In genomic region chr2:131952456-131952855, GRCm38 (mm10) we compare ENCODE assay signal across 11 mouse cellular contexts. TPM values are rescaled to one million over a fixed set of nuclear protein-coding genes. Genes with fewer than 3 reads are reported as not detected.
DNase-seq lines count a peak whose midpoint lies in the region; ATAC-seq and TF ChIP-seq lines count a peak whose summit lies in the region.
"Had no signal": no experiment of that assay in that cellular context is flagged by ENCODE, and none has a peak within 500 bp of the region (broad histone marks: within the 10 kb centered on the region; RNA-seq: fewer than 3 reads in every experiment).

No protein-coding gene starts in this region.

- H3K27me3 ChIP-seq in heart, embryonic 13.5 days (replicated peaks): peaks cover 42% of the 10 kb centered on the region
- H3K27me3 ChIP-seq in midbrain, embryonic 11.5 days (ENCODE audit: control insufficient read depth, insufficient read depth, low read length): peaks cover 16% of the 10 kb centered on the region
- H3K27me3 ChIP-seq in midbrain, embryonic 15.5 days (replicated peaks): peaks cover 26% of the 10 kb centered on the region
- no peaks in the 10 kb centered on the region for H3K27me3 ChIP-seq in heart, postnatal 0 days (ENCODE audit: control insufficient read depth, insufficient read depth, low read length)

- no peak for ATAC-seq in heart, embryonic 13.5 days (ENCODE audit: extremely low read depth, insufficient number of reproducible peaks, low FRiP score, low TSS enrichment)
- no peak for ATAC-seq in midbrain, embryonic 11.5 days (ENCODE audit: low FRiP score)
- ATAC-seq in midbrain, embryonic 15.5 days (replicated peaks): no peak
- no peak for ATAC-seq in heart, postnatal 0 days (ENCODE audit: insufficient read depth, low read depth)
- ATAC-seq: lung, postnatal 0 days had no signal

- no peak for TF ChIP-seq CTCF in heart, postnatal 0 days (IDR thresholded peaks at IDR 0.05; ENCODE audit: low read depth)

- no peaks in the 10 kb centered on the region for H3K36me3 ChIP-seq in heart, embryonic 13.5 days
- H3K36me3 ChIP-seq in midbrain, embryonic 11.5 days (ENCODE audit: control insufficient read depth, insufficient read depth, low read length): no peaks in the 10 kb centered on the region
- no peaks in the 10 kb centered on the region for H3K36me3 ChIP-seq in midbrain, embryonic 15.5 days (replicated peaks)
- H3K36me3 ChIP-seq in heart, postnatal 0 days (replicated peaks; ENCODE audit: control insufficient read depth, insufficient read depth, low read length): no peaks in the 10 kb centered on the region
- H3K36me3 ChIP-seq: forebrain, embryonic 10.5 days had no signal

- no peak overlapping the region; the same call in 1 of the 2 replicates for H3K9ac ChIP-seq in heart, embryonic 13.5 days
- no peak overlapping the region for H3K9ac ChIP-seq in midbrain, embryonic 11.5 days (ENCODE audit: low read length)
- H3K9ac ChIP-seq in midbrain, embryonic 15.5 days: no peak overlapping the region
- no peak overlapping the region for H3K9ac ChIP-seq in heart, postnatal 0 days (replicated peaks; ENCODE audit: low read depth, low read length)

- 46% methylated on average over 2 of the region's 2 CpGs for WGBS in heart, embryonic 13.5 days
- WGBS in midbrain, embryonic 11.5 days: 64% methylated on average over 2 of the region's 2 CpGs
- WGBS in midbrain, embryonic 15.5 days: 61% methylated on average over 2 of the region's 2 CpGs
- WGBS in heart, postnatal 0 days: 55% methylated on average over 2 of the region's 2 CpGs

- no peak overlapping the region for H3K27ac ChIP-seq in heart, embryonic 13.5 days (replicated peaks)
- no peak overlapping the region for H3K27ac ChIP-seq in midbrain, embryonic 11.5 days (ENCODE audit: low read depth, low read length)
- H3K27ac ChIP-seq in midbrain, embryonic 15.5 days: no peak overlapping the region
- H3K27ac ChIP-seq in heart, postnatal 0 days (ENCODE audit: low read depth): no peak overlapping the region
- H3K27ac ChIP-seq: forebrain, embryonic 10.5 days had no signal

- TF ChIP-seq EP300 in heart, postnatal 0 days (IDR thresholded peaks at IDR 0.05; ENCODE audit: low read depth): no peak

- no peak overlapping the region for H3K4me3 ChIP-seq in heart, embryonic 13.5 days
- H3K4me3 ChIP-seq in midbrain, embryonic 11.5 days (ENCODE audit: low read depth, low read length): no peak overlapping the region
- H3K4me3 ChIP-seq in midbrain, embryonic 15.5 days: no peak overlapping the region
- H3K4me3 ChIP-seq in heart, postnatal 0 days (ENCODE audit: low read depth, low read length): no peak overlapping the region

- no peak for DNase-seq in heart, adult 9 months (ENCODE audit: low spot score in 2 of 2)
- DNase-seq in midbrain, embryonic 11.5 days (ENCODE audit: low spot score, missing footprints): peak; percentile 72
- no peak for DNase-seq in heart, postnatal 0 days (ENCODE audit: low spot score)
- DNase-seq in kidney, postnatal 4 days: peak; percentile 43 to 56
- no peak for DNase-seq in frontal cortex, postnatal 36 days (ENCODE audit: low spot score in 2 of 2)

- peak overlapping the region; percentile 67; the same call in 1 of the 2 replicates for H3K4me2 ChIP-seq in heart, embryonic 13.5 days
- no peak overlapping the region for H3K4me2 ChIP-seq in midbrain, embryonic 11.5 days
- H3K4me2 ChIP-seq in midbrain, embryonic 15.5 days: no peak overlapping the region
- peak overlapping the region; percentile 56; the same call in 1 of the 2 replicates for H3K4me2 ChIP-seq in heart, postnatal 0 days (ENCODE audit: low read depth, low read length)

- H3K9me3 ChIP-seq in heart, embryonic 13.5 days: no peaks in the 10 kb centered on the region
- no peaks in the 10 kb centered on the region for H3K9me3 ChIP-seq in midbrain, embryonic 11.5 days (ENCODE audit: control insufficient read depth, low read length)
- no peaks in the 10 kb centered on the region for H3K9me3 ChIP-seq in midbrain, embryonic 15.5 days
- H3K9me3 ChIP-seq in heart, postnatal 0 days (replicated peaks; ENCODE audit: control insufficient read depth, low read length): no peaks in the 10 kb centered on the region
- H3K9me3 ChIP-seq: forebrain, embryonic 10.5 days had no signal

- peaks cover 37% of the 10 kb centered on the region for H3K4me1 ChIP-seq in heart, embryonic 13.5 days
- H3K4me1 ChIP-seq in midbrain, embryonic 11.5 days (ENCODE audit: control insufficient read depth, insufficient read depth, low read length): peaks cover 5% of the 10 kb centered on the region; the same call in 1 of the 2 replicates
- H3K4me1 ChIP-seq in midbrain, embryonic 15.5 days: peaks cover 13% of the 10 kb centered on the region
- H3K4me1 ChIP-seq in heart, postnatal 0 days (ENCODE audit: control insufficient read depth, insufficient read depth): peaks cover 26% of the 10 kb centered on the region; the same call in 1 of the 2 replicates

RNA-seq across cellular contexts. Expression of gene Prnd, which starts 1.8 kb away (rescaled TPM):
- 18.4 and 19.0 TPM in 2 replicates for polyA plus RNA-seq in heart, embryonic 13.5 days (2015; fragmentation: Nextera tagmentation; extraction: Ambion mirVana)
- 5.3 and 6.9 TPM in 2 replicates for polyA plus RNA-seq in midbrain, embryonic 11.5 days (2014; fragmentation: Nextera tagmentation; extraction: Ambion mirVana)
- polyA plus RNA-seq in midbrain, embryonic 15.5 days (2015; fragmentation: Nextera tagmentation; extraction: Ambion mirVana): 10.3 and 12.6 TPM in 2 replicates
- 8.1 and 9.5 TPM in 2 replicates for total RNA-seq in heart, postnatal 0 days (2014; rRNA removed; ENCODE audit: low replicate concordance)
- polyA plus RNA-seq in heart, postnatal 0 days (2015; fragmentation: Nextera tagmentation; extraction: Ambion mirVana): 16.6 and 18.6 TPM in 2 replicates

RNA-seq across cellular contexts. Expression of gene Prn, which starts 42.7 kb away (rescaled TPM):
- not detected in 2 replicates for polyA plus RNA-seq in heart, embryonic 13.5 days (2015; fragmentation: Nextera tagmentation; extraction: Ambion mirVana)
- not detected in 2 replicates for polyA plus RNA-seq in midbrain, embryonic 11.5 days (2014; fragmentation: Nextera tagmentation; extraction: Ambion mirVana)
- polyA plus RNA-seq in midbrain, embryonic 15.5 days (2015; fragmentation: Nextera tagmentation; extraction: Ambion mirVana): not detected in 2 replicates
- not detected in 2 replicates for total RNA-seq in heart, postnatal 0 days (2014; rRNA removed; ENCODE audit: low replicate concordance)
- polyA plus RNA-seq in heart, postnatal 0 days (2015; fragmentation: Nextera tagmentation; extraction: Ambion mirVana): not detected in 2 replicates
- total RNA-seq: gastrocnemius, postnatal 4 days; midbrain, postnatal 0 days had no signal
- polyA plus RNA-seq: forebrain, embryonic 10.5 days; lung, postnatal 0 days; midbrain, postnatal 0 days had no signal

RNA-seq across cellular contexts. Expression of gene Prnp, which starts 42.7 kb away (rescaled TPM):
- 82.0 and 91.8 TPM in 2 replicates for polyA plus RNA-seq in heart, embryonic 13.5 days (2015; fragmentation: Nextera tagmentation; extraction: Ambion mirVana)
- 27.2 and 29.7 TPM in 2 replicates for polyA plus RNA-seq in midbrain, embryonic 11.5 days (2014; fragmentation: Nextera tagmentation; extraction: Ambion mirVana)
- 157 and 158 TPM in 2 replicates for polyA plus RNA-seq in midbrain, embryonic 15.5 days (2015; fragmentation: Nextera tagmentation; extraction: Ambion mirVana)
- 139 and 157 TPM in 2 replicates for total RNA-seq in heart, postnatal 0 days (2014; rRNA removed; ENCODE audit: low replicate concordance)
- 90.6 and 91.7 TPM in 2 replicates for polyA plus RNA-seq in heart, postnatal 0 days (2015; fragmentation: Nextera tagmentation; extraction: Ambion mirVana)

Comparison
In these comparisons a context has a peak if more than half of its experiments do, and no peak if none do; other contexts are left out.
1. H3K4me2 ChIP-seq: peak in heart, embryonic 13.5 days (single experiment) and heart, postnatal 0 days (single experiment); none in midbrain, embryonic 11.5 days (single experiment) and midbrain, embryonic 15.5 days (single experiment).
2. DNase-seq: peak in midbrain, embryonic 11.5 days (single experiment) and kidney, postnatal 4 days (2 of 2); none in heart, adult 9 months (0 of 2), heart, postnatal 0 days (single experiment) and frontal cortex, postnatal 36 days (0 of 2).